Mouse (Mus musculus): ENCODE data around the gene Sbk1. TPM values are rescaled to one million over a fixed set of nuclear protein-coding genes. Genes with fewer than 3 reads are reported as not detected.
"Not testable (repeated sequence)": the region's sequence is repeated elsewhere in the genome, so short reads cannot be mapped to it uniquely, and the experiment has no call there.

Gene Sbk1
- polyA plus RNA-seq, 1 experiment from 2014 or later = 5.2 TPM

DNA sequence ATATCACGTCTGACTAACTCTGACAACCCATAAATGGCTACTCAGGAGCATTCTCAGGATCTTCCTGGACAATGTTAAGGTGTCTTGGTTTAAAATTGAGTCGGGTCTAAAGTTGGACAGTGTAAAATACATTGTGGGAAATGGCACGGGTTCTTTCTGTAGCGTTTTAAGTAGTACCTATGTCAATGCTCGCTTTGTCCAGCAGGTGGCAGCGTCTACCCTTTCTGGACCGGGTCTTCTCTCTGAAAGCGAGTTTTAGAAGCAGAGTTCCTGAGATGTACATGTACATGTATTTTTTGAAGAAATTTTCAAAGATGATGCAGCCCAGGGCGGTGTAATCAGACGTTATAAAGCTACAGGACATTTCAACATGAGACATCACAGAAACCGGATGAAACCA, 51.3 kb downstream of the Sbk1 start:
- Histone ChIP-seq H3K4me3 (ENCODE audit: low read depth, low read length) (no peak overlapping the region), H3K4me2 (ENCODE audit: low read depth, low read length) (no peak overlapping the region), H3K9me3 (ENCODE audit: low read length) (no peaks in the 10 kb centered on the region), H3K27ac (ENCODE audit: low read depth) (no peak overlapping the region), H3K4me1 (ENCODE audit: insufficient read depth) (no peaks in the 10 kb centered on the region), H3K27me3 (ENCODE audit: insufficient read depth, low read length) (peaks cover 5% of the 10 kb centered on the region; the same call in 1 of the 2 replicates), H3K36me3 (replicated peaks; ENCODE audit: insufficient read depth, low read length) (no peaks in the 10 kb centered on the region), H3K9ac (replicated peaks) (no peak overlapping the region)
- peak; percentile 85 for DNase-seq
- WGBS (ENCODE audit: insufficient replicate concordance) = 5% methylated on average over 11 of the region's 11 CpGs
- ATAC-seq = no peak
- peak; percentile 91 for TF ChIP-seq CTCF (IDR thresholded peaks at IDR 0.05; ENCODE audit: low read depth)
- TF ChIP-seq EP300 (IDR thresholded peaks at IDR 0.05; ENCODE audit: low read depth) = no peak

DNA sequence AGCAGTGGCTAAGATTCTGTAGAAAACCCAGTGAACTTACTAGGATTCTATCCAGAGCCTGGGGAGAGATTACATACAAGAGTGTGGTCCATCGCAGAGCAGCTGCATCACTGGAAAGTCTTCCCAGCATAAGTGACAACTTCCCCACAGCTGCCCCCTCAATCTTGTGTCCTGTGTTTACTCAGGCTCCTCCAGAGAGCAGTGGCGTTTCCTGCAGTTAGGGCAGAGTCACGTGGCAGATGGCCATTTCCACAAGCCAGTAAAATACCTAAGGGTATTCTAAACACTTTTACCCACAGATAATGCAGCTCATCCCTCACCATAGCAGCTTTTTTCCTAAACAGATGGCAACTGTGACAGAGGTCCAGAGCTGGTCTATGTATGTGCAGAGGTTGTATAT, 52.4 kb downstream of the Sbk1 start:
- Histone ChIP-seq H3K36me3 (replicated peaks; ENCODE audit: insufficient read depth, low read length) (no peaks in the 10 kb centered on the region), H3K4me1 (ENCODE audit: insufficient read depth) (no peaks in the 10 kb centered on the region), H3K4me3 (ENCODE audit: low read depth, low read length) (no peak overlapping the region), H3K9ac (replicated peaks) (no peak overlapping the region), H3K27ac (ENCODE audit: low read depth) (no peak overlapping the region), H3K27me3 (ENCODE audit: insufficient read depth, low read length) (peaks cover 5% of the 10 kb centered on the region; the same call in 1 of the 2 replicates), H3K4me2 (ENCODE audit: low read depth, low read length) (no peak overlapping the region), H3K9me3 (ENCODE audit: low read length) (no peaks in the 10 kb centered on the region)
- WGBS (ENCODE audit: insufficient replicate concordance) = 13% methylated on average over 3 of the region's 3 CpGs
- DNase-seq (no peak), ATAC-seq (no peak)
- TF ChIP-seq EP300 (IDR thresholded peaks at IDR 0.05; ENCODE audit: low read depth) (no peak), CTCF (IDR thresholded peaks at IDR 0.05; ENCODE audit: low read depth) (no peak)

DNA sequence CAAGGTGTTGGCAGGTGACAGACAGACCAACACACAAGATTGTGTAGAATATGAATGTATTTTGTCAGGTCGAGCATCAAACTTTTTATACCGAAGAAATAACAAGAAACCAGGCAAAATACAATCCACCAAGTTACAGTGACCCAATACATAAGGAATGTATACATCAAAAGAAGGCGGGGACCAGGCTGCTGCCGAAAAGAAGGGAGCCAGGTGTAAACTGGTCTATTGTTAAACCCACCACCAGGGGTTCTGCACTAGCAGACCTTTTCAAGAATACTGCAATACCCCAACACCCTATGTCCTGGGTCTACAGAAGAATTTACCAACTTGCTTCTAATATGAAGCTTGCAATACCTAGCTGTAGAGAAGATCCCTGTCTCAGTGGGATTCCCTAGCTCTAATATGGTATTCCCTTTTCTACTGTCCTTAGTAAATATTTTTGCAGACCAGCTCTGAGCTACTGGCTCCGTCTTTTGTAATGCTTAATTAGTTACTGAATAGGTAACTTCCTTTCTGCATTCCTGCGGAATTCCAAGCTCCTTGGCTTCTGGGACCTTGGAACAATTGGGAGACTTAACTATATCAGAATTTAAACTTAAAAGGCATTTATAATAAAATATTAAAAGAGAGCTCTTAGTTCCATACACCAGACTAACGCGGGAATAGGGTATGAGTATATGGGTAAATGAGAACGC, 53.3 kb downstream of the Sbk1 start:
- not testable (repeated sequence) for ATAC-seq; H3K4me3 ChIP-seq (ENCODE audit: low read depth, low read length); H3K4me1 ChIP-seq (ENCODE audit: insufficient read depth); DNase-seq; H3K27ac ChIP-seq (ENCODE audit: low read depth); H3K9ac ChIP-seq (replicated peaks); H3K36me3 ChIP-seq (replicated peaks; ENCODE audit: insufficient read depth, low read length); H3K27me3 ChIP-seq (ENCODE audit: insufficient read depth, low read length); H3K9me3 ChIP-seq (ENCODE audit: low read length); H3K4me2 ChIP-seq (ENCODE audit: low read depth, low read length)
- WGBS (ENCODE audit: insufficient replicate concordance) = 38% methylated on average over 9 of the region's 9 CpGs

DNA sequence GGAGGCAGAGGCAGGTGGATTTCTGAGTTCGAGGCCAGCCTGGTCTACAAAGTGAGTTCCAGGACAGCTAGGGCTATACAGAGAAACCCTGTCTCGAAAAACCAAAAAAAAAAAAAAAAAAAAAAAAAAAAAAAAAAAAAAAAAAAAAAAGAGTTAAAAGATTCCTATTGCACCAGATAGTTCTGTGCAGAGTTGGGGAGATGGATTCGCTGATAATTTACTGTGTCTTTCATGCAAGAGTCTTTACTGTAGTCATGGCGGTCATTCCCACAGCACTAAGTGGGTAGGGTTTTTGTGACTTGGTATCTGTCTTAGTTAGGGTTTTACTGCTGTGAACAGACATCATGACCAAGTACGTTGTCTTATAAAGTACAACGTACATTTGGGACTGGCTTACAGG, 56.4 kb downstream of the Sbk1 start:
- H3K4me2 ChIP-seq (ENCODE audit: low read depth, low read length); H3K9me3 ChIP-seq (ENCODE audit: low read length); DNase-seq; H3K9ac ChIP-seq (replicated peaks); H3K27ac ChIP-seq (ENCODE audit: low read depth); H3K4me3 ChIP-seq (ENCODE audit: low read depth, low read length); H3K4me1 ChIP-seq (ENCODE audit: insufficient read depth); ATAC-seq; H3K27me3 ChIP-seq (ENCODE audit: insufficient read depth, low read length); H3K36me3 ChIP-seq (replicated peaks; ENCODE audit: insufficient read depth, low read length): not testable (repeated sequence)
- 82% methylated on average over 4 of the region's 6 CpGs for WGBS (ENCODE audit: insufficient replicate concordance)

DNA sequence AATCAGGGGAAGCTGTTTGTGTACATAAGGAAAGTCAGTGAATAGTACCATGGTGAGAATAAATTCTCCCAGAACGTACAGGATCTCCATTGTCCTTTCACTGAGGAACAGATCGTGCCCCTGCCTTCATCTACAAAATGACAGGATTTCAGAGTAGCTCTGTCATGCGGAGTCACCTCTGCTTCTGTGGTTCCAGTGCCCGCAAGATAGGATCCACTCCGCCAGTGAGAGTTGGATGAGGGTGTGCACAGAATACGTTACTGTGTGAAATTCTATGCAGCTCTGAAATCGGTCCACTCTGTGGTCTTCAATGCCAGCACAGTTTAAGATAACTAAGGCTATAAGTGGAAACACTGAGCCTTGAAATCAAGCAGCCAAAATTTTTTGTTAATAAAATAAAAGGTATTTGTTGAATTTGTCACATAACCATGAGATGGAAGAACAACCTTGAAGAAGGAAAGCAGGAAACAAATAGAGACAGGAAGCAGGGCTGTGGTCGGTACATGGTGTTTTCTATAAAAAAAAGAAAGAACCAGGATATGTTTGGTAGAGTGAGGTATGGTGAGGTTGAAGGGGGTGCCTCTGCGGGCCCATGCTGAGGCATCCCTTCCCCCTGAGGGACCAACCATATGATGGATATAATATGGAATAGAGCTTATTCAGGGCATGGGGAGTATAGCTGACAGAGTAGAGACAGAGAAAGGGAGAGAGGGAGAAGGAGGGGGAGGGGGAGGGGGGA, 57.7 kb downstream of the Sbk1 start:
- Histone ChIP-seq H3K9me3 (ENCODE audit: low read length) (no peaks in the 10 kb centered on the region), H3K4me3 (ENCODE audit: low read depth, low read length) (no peak overlapping the region), H3K36me3 (replicated peaks; ENCODE audit: insufficient read depth, low read length) (no peaks in the 10 kb centered on the region), H3K4me1 (ENCODE audit: insufficient read depth) (no peaks in the 10 kb centered on the region), H3K27me3 (ENCODE audit: insufficient read depth, low read length) (no peaks in the 10 kb centered on the region), H3K9ac (replicated peaks) (no peak overlapping the region), H3K27ac (ENCODE audit: low read depth) (no peak overlapping the region), H3K4me2 (ENCODE audit: low read depth, low read length) (no peak overlapping the region)
- no peak for TF ChIP-seq EP300 (IDR thresholded peaks at IDR 0.05; ENCODE audit: low read depth)
- no peak for TF ChIP-seq CTCF (IDR thresholded peaks at IDR 0.05; ENCODE audit: low read depth)
- 40% methylated on average over 9 of the region's 9 CpGs for WGBS (ENCODE audit: insufficient replicate concordance)
- ATAC-seq (no peak), DNase-seq (no peak)

DNA sequence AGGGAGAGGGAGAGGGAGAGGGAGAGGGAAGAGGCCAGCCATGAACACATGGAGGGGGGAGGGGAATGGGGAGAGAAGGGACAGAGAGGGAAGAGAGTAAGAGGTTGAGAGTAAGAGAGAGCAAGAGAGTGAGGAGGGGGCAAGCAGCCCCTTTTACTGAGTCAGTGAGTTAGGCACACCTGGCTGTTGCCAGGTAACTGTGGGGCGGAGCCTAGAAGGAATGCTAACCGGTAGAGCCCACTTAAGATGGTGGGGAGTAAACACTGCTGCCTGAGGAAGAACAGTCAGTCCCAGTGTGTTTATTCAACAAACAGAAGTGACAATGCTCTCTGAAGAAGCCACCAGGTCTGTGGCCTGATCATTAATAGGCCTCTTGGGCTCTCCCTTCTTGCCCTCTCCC, 58.3 kb downstream of the Sbk1 start:
- H3K36me3 ChIP-seq (replicated peaks; ENCODE audit: insufficient read depth, low read length) = no peaks in the 10 kb centered on the region
- TF ChIP-seq EP300 (IDR thresholded peaks at IDR 0.05; ENCODE audit: low read depth) (no peak), CTCF (IDR thresholded peaks at IDR 0.05; ENCODE audit: low read depth) (no peak)
- ATAC-seq = no peak
- no peak overlapping the region for H3K27ac ChIP-seq (ENCODE audit: low read depth)
- no peaks in the 10 kb centered on the region for H3K4me1 ChIP-seq (ENCODE audit: insufficient read depth)
- H3K9me3 ChIP-seq (ENCODE audit: low read length) = no peaks in the 10 kb centered on the region
- H3K4me3 ChIP-seq (ENCODE audit: low read depth, low read length) = no peak overlapping the region
- 54% methylated on average over 2 of the region's 2 CpGs for WGBS (ENCODE audit: insufficient replicate concordance)
- H3K9ac ChIP-seq (replicated peaks) = no peak overlapping the region
- H3K4me2 ChIP-seq (ENCODE audit: low read depth, low read length) = no peak overlapping the region
- no peaks in the 10 kb centered on the region for H3K27me3 ChIP-seq (ENCODE audit: insufficient read depth, low read length)
- DNase-seq = no peak
